Mouse (Mus musculus): ENCODE measurements around the gene Etl4.
A peak's percentile ranks its signal among the peaks of the same experiment; 100 is the strongest.

DNA sequence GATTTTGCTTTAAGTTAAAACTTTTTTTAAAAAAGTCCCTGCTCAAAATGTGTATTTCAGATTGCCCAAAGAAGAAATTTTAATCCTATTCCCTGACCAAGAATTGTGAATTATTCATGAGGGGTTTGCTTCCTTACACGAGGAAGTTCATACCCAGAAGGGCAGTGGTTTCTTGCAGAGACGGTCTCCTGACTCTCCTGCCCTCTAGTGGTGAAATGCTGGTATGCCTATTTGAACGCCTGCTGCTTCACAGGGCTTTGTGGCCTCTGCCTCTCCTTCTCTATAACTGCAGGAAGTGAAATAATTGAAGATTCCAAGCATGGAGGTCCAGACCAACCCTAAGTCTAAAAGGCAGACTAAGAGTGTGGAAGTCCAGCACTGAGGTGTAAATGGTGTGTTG, 585.1 kb downstream of the Etl4 start:
- TF ChIP-seq EP300 (IDR thresholded peaks at IDR 0.05) = no peak
- peak; percentile 93 for TF ChIP-seq CTCF (IDR thresholded peaks at IDR 0.05)

Data from lung, postnatal 0 days (tissue).